8 mouse cellular contexts compared by ENCODE assay signal in the genomic region with DNA sequence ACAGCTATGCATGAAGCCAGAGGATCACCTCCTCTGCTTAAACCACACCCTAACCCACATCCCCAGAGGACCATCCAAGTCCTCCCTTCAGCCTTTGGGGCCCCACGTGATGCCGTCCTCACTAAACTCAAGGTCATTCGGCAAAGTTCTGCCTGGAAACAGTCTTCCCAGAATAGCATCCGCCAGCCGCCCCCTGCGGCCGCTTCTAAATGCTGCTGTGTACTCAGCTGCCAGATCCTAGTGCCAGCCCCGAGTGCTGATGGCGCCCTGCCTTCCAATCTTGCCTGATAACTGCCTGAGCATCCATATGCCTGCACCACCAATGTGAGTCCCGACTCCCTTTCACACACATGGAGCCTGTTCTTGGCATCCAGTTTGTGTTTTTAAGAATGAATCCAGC.
DNase-seq lines count a peak whose midpoint lies in the region; ATAC-seq and TF ChIP-seq lines count a peak whose summit lies in the region.

No protein-coding gene starts in this region.

- no peak for DNase-seq in hindbrain, embryonic 10.5 days (ENCODE audit: low spot score)
- no peak for DNase-seq in hindbrain, embryonic 14.5 days (ENCODE audit: low spot score)
- DNase-seq in adrenal gland, adult 8-10 months: peak; percentile 26
- peak; percentile 64 to 81 for DNase-seq in heart, adult 9 months (ENCODE audit: low spot score in 2 of 2)
- DNase-seq in layer of hippocampus, postnatal 14 days (ENCODE audit: low spot score in 2 of 2): peak; percentile 75 to 89
- peak; percentile 35 for DNase-seq in stomach, postnatal 0 days (ENCODE audit: low spot score)
- no peak for DNase-seq in lung, postnatal 0 days (ENCODE audit: low spot score)
- no peak for DNase-seq in urinary bladder, postnatal 25 days (ENCODE audit: low spot score)

- no peak overlapping the region for H3K9ac ChIP-seq in hindbrain, embryonic 14.5 days
- H3K9ac ChIP-seq in stomach, postnatal 0 days (ENCODE audit: low read length): no peak overlapping the region
- H3K9ac ChIP-seq in lung, postnatal 0 days (replicated peaks; ENCODE audit: low read depth): no peak overlapping the region

- no peaks in the 10 kb centered on the region for H3K36me3 ChIP-seq in hindbrain, embryonic 10.5 days
- H3K36me3 ChIP-seq in hindbrain, embryonic 14.5 days (replicated peaks; ENCODE audit: control insufficient read depth, insufficient read depth): no peaks in the 10 kb centered on the region
- H3K36me3 ChIP-seq in stomach, postnatal 0 days (ENCODE audit: control insufficient read depth, insufficient read depth, low read length): no peaks in the 10 kb centered on the region
- no peaks in the 10 kb centered on the region for H3K36me3 ChIP-seq in lung, postnatal 0 days (ENCODE audit: insufficient read depth, low read length)

- TF ChIP-seq CTCF in stomach, postnatal 0 days (IDR thresholded peaks at IDR 0.05; ENCODE audit: low read depth): peak; percentile 17; the same call in 1 of the 2 replicates
- TF ChIP-seq CTCF in lung, postnatal 0 days (IDR thresholded peaks at IDR 0.05): no peak

- H3K4me3 ChIP-seq in hindbrain, embryonic 10.5 days: no peak overlapping the region
- no peak overlapping the region for H3K4me3 ChIP-seq in hindbrain, embryonic 14.5 days (replicated peaks; ENCODE audit: low read length)
- no peak overlapping the region for H3K4me3 ChIP-seq in stomach, postnatal 0 days (ENCODE audit: low read depth, low read length)
- H3K4me3 ChIP-seq in lung, postnatal 0 days (ENCODE audit: low read depth, low read length): no peak overlapping the region

- peaks cover 60% of the 10 kb centered on the region for H3K4me1 ChIP-seq in hindbrain, embryonic 10.5 days (replicated peaks)
- H3K4me1 ChIP-seq in hindbrain, embryonic 14.5 days (replicated peaks; ENCODE audit: control insufficient read depth, insufficient read depth, low read length): peaks cover 34% of the 10 kb centered on the region
- H3K4me1 ChIP-seq in stomach, postnatal 0 days (replicated peaks; ENCODE audit: control insufficient read depth, insufficient read depth): 0 out of 2 replicates have a peak, but pooled peaks cover 3% of the 10 kb centered on the region
- no peaks in the 10 kb centered on the region for H3K4me1 ChIP-seq in lung, postnatal 0 days (ENCODE audit: insufficient read depth, low read depth, low read length)

- no peaks in the 10 kb centered on the region for H3K9me3 ChIP-seq in hindbrain, embryonic 10.5 days
- no peaks in the 10 kb centered on the region for H3K9me3 ChIP-seq in hindbrain, embryonic 14.5 days (ENCODE audit: control insufficient read depth, low read length)
- H3K9me3 ChIP-seq in stomach, postnatal 0 days (ENCODE audit: control insufficient read depth, low read length): no peaks in the 10 kb centered on the region
- H3K9me3 ChIP-seq in lung, postnatal 0 days (ENCODE audit: low read length): no peaks in the 10 kb centered on the region

- no peak overlapping the region for H3K4me2 ChIP-seq in hindbrain, embryonic 14.5 days (replicated peaks)
- H3K4me2 ChIP-seq in stomach, postnatal 0 days (replicated peaks; ENCODE audit: low read depth): no peak overlapping the region
- no peak overlapping the region for H3K4me2 ChIP-seq in lung, postnatal 0 days (replicated peaks; ENCODE audit: low read depth, low read length)

- peak overlapping the region; percentile 29; the same call in 1 of the 2 replicates for H3K27ac ChIP-seq in hindbrain, embryonic 10.5 days
- no peak overlapping the region for H3K27ac ChIP-seq in hindbrain, embryonic 14.5 days
- no peak overlapping the region for H3K27ac ChIP-seq in stomach, postnatal 0 days (replicated peaks)
- H3K27ac ChIP-seq in lung, postnatal 0 days (ENCODE audit: low read length): no peak overlapping the region

- no peak for TF ChIP-seq EP300 in stomach, postnatal 0 days (optimal IDR thresholded peaks at IDR 0.05)
- no peak for TF ChIP-seq EP300 in lung, postnatal 0 days (IDR thresholded peaks at IDR 0.05)

- ATAC-seq in hindbrain, embryonic 14.5 days (ENCODE audit: low FRiP score): no peak
- ATAC-seq in stomach, postnatal 0 days (ENCODE audit: low FRiP score, low TSS enrichment): no peak
- ATAC-seq in lung, postnatal 0 days: no peak

- WGBS in hindbrain, embryonic 10.5 days: 76% methylated on average over 10 of the region's 10 CpGs
- 66% methylated on average over 10 of the region's 10 CpGs for WGBS in hindbrain, embryonic 14.5 days
- 58% methylated on average over 10 of the region's 10 CpGs for WGBS in stomach, postnatal 0 days
- WGBS in lung, postnatal 0 days: 60% methylated on average over 10 of the region's 10 CpGs

- peaks cover 28% of the 10 kb centered on the region; the same call in 1 of the 2 replicates for H3K27me3 ChIP-seq in hindbrain, embryonic 10.5 days (ENCODE audit: insufficient read depth, poor library complexity, severe bottlenecking)
- no peaks in the 10 kb centered on the region for H3K27me3 ChIP-seq in hindbrain, embryonic 14.5 days (ENCODE audit: control insufficient read depth, insufficient read depth, low read length)
- H3K27me3 ChIP-seq in stomach, postnatal 0 days (ENCODE audit: control insufficient read depth, insufficient read depth, low read length): no peaks in the 10 kb centered on the region
- H3K27me3 ChIP-seq in lung, postnatal 0 days (replicated peaks; ENCODE audit: insufficient read depth, low read length): no peaks in the 10 kb centered on the region

Comparison
In these comparisons a context has a peak if more than half of its experiments do, and no peak if none do; other contexts are left out.
1. DNase-seq: peak in adrenal gland, adult 8-10 months (single experiment), heart, adult 9 months (2 of 2), layer of hippocampus, postnatal 14 days (2 of 2) and stomach, postnatal 0 days (single experiment); none in hindbrain, embryonic 10.5 days (single experiment), hindbrain, embryonic 14.5 days (single experiment), lung, postnatal 0 days (single experiment) and urinary bladder, postnatal 25 days (single experiment).